ENCODE assay signal across 18 mouse cellular contexts in genomic region chr3:152462900-152463299, GRCm38 (mm10).
"Had no signal": no experiment of that assay in that cellular context is flagged by ENCODE, and none has a peak within 500 bp of the region (broad histone marks: within the 10 kb centered on the region; RNA-seq: fewer than 3 reads in every experiment).

No protein-coding gene starts in this region.

- DNase-seq: kidney, adult 18-20 months; kidney, postnatal 25 days; left cerebral cortex, postnatal 4 days; liver, postnatal 0 days; thymus, adult 2 months; thymus, postnatal 14 days; thymus, postnatal 4 days had no signal

- H3K4me1 ChIP-seq: lung, embryonic 15.5 days; midbrain, embryonic 13.5 days had no signal

- H3K4me3 ChIP-seq: limb, embryonic 12.5 days; limb, embryonic 15.5 days; lung, embryonic 15.5 days; midbrain, embryonic 13.5 days had no signal

- H3K9ac ChIP-seq: limb, embryonic 12.5 days; limb, embryonic 15.5 days; liver, embryonic 14.5 days; liver, postnatal 0 days; lung, embryonic 15.5 days; midbrain, embryonic 13.5 days had no signal

- ATAC-seq: hindbrain, postnatal 0 days; inflammation-experienced regulatory T-cells, adult 6 months; midbrain, embryonic 13.5 days had no signal

- H3K4me2 ChIP-seq: limb, embryonic 12.5 days; limb, embryonic 15.5 days; liver, embryonic 11.5 days; lung, embryonic 15.5 days; midbrain, embryonic 13.5 days had no signal

- H3K27ac ChIP-seq: hindbrain, postnatal 0 days; kidney, postnatal 0 days; limb, embryonic 12.5 days; limb, embryonic 15.5 days; liver, embryonic 14.5 days; lung, embryonic 15.5 days; macrophage; midbrain, embryonic 13.5 days; stomach, postnatal 0 days had no signal

- H3K27me3 ChIP-seq: limb, embryonic 12.5 days; limb, embryonic 15.5 days; lung, embryonic 15.5 days; midbrain, embryonic 13.5 days had no signal

- H3K9me3 ChIP-seq: limb, embryonic 12.5 days; limb, embryonic 15.5 days; lung, embryonic 15.5 days; midbrain, embryonic 13.5 days had no signal
